Mouse (Mus musculus): ENCODE measurements around the gene Nsun5. TPM values are rescaled to one million over a fixed set of nuclear protein-coding genes. Genes with fewer than 3 reads are reported as not detected.

The Nsun5 gene
- 3.1 and 5.7 TPM in 2 replicates for total RNA-seq (2023)

DNA sequence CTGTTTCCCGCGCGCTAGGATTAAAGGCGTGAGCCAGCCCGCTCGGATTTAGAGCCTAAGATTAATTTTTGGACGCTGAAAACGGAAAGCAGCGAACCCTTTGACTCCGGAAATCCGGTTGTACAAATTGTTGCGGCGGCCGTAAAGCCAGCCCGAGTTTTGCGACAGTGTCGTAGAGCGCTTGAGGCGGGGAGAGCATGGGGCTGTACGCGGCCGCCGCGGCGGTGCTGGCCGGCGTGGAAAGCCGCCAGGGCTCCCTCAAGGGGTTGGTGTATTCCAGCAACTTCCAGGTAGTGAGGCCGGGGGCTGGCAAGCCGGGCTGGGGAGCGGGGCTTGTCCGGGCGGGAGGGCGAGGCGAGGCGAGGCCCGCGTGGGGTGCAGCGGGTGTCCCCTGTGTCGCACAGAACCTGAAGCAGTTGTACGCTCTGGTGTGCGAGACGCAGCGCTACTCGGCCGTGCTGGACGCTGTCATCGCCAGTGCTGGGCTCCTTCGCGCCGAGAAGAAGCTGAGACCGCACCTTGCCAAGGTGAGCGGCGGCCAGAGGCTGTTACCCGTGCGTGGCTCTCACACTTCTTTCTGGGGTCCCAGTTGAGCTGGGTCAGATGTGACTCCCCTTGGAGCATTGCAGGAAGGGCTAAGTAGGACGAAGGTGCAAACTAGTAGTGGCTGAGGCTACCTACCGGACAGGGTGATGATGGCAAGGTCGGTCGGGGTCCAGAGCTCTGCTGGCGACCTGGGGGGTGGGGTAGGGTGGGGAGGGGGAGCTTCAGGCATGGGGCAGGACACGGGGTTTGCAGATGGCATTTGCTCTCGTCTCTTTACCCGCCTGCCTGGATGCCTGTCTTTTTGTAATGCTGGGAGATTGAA, at the start of gene Nsun5:
Gene Nsun5, plus strand, starts transcription at position 167 of the 868 bp plus-strand sequence.

DNA sequence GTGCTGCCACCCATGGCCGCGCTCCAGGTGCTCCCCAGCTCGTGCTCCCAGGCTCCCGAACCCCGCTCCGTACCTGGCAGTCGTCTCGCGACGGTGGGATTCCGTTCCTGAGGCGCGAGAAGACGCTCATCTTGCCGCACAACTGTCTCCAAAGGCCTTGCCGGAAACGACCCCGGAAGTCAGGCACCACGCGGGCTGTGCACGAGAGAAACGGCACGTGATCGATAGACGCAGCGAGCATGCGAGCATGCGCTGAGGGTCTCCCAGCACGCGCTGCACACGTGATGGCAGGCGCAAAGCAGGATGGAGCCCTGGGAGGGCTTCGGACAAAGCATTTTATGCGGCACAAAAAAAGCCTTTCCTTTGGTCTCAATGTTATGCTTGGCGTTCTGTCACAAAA, 19.9 kb upstream of the Nsun5 start, which contains the start of gene Fkbp6:
Gene Fkbp6, minus strand, starts transcription at position 183 of the 400 bp plus-strand sequence.

DNA sequence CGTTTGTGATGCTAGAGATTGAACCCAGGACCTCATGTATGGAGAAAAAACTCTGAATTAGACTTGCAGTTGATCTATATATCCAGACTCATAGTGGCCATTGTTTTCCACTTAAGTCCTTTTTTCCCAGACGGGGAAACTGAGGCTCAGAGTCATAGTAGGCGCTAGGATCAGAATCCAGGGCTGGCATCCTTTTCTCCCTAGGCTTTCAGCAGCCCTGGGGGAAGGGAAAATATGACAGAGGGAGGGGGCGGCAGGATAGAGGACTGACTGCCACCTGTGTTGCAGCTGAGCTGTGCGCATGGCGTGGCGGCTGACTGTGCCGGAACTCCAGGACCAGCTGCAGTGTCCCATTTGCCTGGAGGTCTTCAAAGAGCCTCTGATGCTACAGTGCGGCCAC, 16.8 kb upstream of the Nsun5 start, which contains the start of gene Trim50:
Gene Trim50, plus strand, starts transcription at position 301 of the 400 bp plus-strand sequence.

DNA sequence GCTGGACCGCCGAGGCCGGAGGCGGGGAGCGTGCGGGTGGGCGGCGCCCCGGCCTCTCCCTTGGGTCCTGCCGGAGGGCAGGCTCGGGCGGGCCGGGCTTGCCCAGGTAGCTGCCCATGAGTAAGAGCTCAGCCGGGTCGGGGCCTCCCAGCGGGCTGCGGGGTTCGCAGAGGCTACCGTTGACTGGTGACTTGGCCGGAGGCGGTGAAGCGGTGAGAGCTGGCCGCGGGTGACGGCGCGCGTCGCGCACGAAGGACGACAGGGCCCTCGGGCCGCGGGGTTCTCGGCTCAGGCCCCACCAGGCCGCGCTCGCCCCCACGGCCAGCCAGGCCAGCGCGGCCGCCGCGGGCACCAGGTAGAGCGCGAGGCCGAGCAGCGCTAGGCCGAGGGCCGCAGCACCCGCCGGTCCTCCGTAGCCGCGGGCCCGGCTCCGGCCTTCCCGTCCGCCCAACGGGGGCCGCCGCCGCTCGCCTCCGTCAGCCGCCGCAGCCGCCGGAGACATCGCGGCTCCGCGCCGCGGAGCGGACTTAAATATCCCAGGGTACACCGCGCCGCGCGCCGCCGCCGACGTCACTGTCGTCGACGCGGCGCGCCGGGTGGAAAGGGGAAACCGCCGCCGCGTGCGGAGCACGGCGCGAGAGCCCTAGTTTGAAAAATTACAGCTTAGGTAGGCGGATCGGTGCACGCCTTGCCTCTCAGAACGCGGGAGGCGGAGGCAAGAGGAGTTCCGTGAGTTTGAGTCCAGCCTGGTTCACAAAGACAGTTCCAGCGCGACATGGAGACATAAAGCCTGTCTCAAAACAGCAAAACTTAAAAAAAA, 24.5 kb downstream of the Nsun5 start, which contains the start of gene Pom121:
Gene Pom121, minus strand, starts transcription at position 543 of the 820 bp plus-strand sequence.

Other genes with a start within 250 kb of the Nsun5 start
- gene Tbl2, start 220.3 kb upstream of the Nsun5 start, total RNA-seq (2023) = 8.1 and 9.3 TPM in 2 replicates
- gene Bcl7b, start 201.7 kb upstream of the Nsun5 start, total RNA-seq (2023) = 32.0 and 34.6 TPM in 2 replicates
- gene Baz1b, start 182.7 kb upstream of the Nsun5 start, total RNA-seq (2023) = 79.3 and 103 TPM in 2 replicates
- gene Fzd9, start 118.7 kb upstream of the Nsun5 start, total RNA-seq (2023) = 0.19 and 0.27 TPM in 2 replicates
- not detected in 2 replicates for gene Fkbp6, start 19.9 kb upstream of the Nsun5 start, total RNA-seq (2023)
- not detected in 2 replicates for gene Trim50, start 16.7 kb upstream of the Nsun5 start, total RNA-seq (2023)
- gene Pom121, start 24.6 kb downstream of the Nsun5 start, total RNA-seq (2023) = 29.4 and 37.0 TPM in 2 replicates
- 33.5 and 37.3 TPM in 2 replicates for gene Hip1, start 175.2 kb downstream of the Nsun5 start, total RNA-seq (2023)
- not detected in 2 replicates for gene Ccl26, start 193.6 kb downstream of the Nsun5 start, total RNA-seq (2023)
- 0.32 TPM in 1 of 2 replicates, not detected in the other for gene Ccl24, start 203.1 kb downstream of the Nsun5 start, total RNA-seq (2023)